Mouse (Mus musculus) urinary bladder, adult 2 months (tissue): ENCODE data around the gene Zan. TPM values are rescaled to one million over a fixed set of nuclear protein-coding genes. Genes with fewer than 3 reads are reported as not detected.
A peak's percentile ranks its signal among the peaks of the same experiment; 100 is the strongest.

ENCODE experiments used
- DNase-seq: peaks from one replicate; pipeline ENCODE4 v3.0.0; 2022; ENCODE audit warnings: low spot score
- polyA plus RNA-seq: library from polyadenylated mRNA; depleted of rRNA; stranded (reverse); fragments of >200 nt; gene quantifications from 2 replicates; pipeline ENCODE4 v1.2.3, GENCODE M21; 2012

Zan gene
- polyA plus RNA-seq, 1 experiment, result 0.11 TPM

DNA sequence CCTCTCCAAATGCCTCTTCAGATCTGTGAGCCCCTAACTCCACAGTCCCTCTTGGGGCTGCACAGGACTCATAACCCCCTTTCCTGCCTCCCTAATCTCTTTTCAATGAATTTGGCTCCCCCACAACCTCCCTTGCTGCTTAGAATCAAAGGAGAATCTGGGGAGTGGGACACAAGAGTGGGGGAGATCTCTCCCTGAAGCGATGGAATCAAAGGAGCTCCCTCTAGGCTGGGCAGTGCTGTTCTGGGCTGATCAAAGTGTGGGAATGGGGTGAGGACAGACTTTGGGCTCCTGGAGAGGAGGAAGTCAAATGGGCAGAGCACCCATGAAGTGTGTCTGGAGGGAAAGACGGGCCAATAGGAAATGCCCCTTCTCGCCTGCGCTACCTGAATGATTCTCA lies 125.5 kb downstream of the Zan start:
- no peak for DNase-seq

DNA sequence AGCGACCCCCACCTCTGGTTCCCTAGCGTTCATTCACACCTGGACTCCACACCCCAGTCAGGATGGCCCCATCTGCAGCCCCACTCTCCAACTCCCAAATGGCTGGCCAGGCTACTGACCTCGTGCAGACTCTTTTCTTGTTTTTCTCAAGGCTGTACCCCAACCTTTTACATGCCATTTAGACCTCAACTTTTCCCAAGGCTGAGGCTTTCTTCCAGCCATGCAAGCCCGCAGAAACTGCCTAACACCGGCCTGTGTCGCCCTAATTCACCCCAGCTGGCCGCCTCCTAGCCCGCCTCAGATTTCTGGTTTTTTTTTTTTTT lies 125.8 kb downstream of the Zan start:
- DNase-seq, result no peak

DNA sequence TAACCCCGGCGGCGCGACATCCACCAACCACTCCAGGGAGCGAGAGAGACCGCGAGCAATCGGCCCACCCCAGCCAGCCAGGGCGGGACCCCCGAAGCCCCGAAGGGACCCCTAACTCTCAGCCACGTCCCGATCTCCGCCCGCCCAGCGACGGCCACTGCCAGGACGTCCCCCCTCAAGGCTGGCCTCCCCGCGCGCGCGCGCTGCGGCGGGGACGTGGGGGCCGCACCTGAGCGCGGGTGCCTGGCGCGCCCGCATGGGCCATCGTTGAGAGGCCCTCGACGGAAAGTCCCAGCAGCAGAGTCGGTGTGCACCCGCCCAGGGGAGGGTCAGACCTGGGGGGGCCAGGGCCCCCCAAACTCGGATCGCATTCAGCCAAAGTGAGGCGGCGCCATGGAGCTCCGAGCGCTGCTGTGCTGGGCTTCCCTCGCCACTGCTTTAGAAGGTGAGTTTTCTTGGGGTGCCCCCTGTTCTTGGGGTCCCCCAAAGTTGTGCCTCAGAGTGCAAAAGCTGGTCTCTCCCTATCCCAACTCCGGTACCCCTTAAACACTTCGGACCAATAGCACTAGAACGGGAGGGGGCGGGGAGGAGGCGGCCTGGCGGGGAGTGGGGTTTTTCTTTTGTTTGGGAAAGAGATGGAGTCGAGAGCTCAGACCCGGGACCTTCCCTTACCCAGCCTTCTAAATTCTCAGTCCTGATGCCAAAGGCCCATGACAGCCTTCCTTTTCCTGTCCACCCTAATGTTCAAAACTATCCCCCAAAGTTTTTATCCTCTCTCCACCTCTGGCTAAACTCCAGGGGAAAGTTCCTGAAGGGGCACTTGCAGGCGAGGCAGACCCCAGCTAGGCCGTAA lies 126.4 kb downstream of the Zan start:
- no peak for DNase-seq

DNA sequence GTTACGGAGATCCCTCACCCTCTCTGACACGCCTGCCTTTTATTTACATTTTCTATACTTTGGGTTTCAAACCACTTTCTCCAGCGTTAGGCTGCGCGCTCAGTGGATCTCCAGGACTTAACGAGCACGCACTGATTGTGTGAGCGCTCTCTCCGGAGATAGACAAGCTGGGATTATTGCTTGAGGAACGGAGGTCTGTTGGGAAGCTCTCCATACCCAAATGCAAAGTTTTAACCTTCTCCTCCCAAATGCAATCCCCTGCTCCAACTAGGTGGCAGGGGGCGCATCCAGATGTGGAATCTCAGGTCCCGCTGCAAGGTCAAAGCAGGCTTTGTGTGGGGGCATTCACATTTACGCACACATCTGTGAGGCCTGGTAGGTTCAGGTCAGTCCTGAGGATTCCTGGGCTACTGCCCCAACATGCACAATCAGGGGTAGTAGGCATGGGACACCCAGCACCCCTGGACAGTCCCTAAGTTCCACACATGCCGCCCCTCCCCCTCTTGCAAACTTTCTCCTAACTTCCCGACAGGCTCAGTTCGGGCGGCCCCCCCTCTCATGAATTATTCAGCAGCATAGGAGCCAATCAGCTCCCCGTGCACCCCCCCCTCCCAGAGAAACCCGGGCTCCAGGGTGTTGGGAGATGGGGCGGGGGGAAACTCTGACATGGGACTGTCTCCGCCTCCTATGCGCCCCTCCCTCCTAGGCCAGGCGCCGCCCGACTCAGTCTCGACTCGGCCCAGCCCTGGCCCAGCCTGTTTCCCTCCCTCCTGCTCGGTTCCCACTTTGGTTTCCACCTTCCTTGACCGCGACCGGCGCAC lies 127.3 kb downstream of the Zan start, which contains the start of gene Ephb4:
Gene Ephb4 (plus strand): TSS at position 726 of the 821 bp plus-strand sequence.
- DNase-seq, result peak; percentile 76

DNA sequence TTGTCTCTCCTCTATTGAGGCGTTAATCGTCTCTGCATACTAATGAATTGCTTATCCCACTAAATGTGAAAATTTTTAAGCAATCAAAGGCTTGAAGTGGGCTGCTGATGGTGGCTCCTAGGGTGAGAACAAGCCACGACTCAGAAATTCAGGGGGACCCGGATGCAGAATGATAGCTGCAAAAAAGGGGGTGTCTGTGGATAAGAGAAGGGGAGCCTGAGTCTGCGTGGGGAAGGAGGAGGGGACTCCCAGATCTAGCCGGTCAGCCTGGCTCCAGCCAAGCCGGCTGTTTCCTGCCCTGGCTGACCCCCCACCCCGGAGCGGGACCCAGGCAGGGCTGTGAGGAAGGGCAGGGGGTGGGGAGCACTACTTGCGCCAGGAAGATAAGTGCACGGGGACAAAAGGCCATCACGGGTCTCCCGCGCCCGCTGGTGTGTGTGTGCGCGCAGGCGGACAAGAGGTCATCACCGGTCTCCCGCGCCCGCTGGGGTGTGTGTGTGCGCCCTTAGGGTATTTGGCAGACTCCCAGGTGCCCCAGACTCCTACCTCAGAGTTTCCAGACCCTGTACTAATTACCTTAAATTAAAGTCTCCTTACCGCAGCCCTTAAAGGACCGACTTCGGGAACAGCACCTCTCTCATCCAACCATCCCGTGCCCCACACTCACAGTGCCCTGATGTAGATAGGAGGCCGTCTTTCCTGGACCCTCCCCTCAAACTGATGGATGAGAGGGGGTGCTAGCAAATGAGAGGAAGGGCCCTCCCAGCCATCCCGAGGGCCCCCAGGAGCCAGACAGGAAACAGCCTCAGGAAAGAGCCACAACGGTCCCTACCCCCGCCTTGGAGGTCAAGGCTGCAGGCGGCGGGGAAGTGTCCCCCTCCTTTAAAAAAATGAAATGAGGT lies 128.1 kb downstream of the Zan start:
- no peak for DNase-seq

DNA sequence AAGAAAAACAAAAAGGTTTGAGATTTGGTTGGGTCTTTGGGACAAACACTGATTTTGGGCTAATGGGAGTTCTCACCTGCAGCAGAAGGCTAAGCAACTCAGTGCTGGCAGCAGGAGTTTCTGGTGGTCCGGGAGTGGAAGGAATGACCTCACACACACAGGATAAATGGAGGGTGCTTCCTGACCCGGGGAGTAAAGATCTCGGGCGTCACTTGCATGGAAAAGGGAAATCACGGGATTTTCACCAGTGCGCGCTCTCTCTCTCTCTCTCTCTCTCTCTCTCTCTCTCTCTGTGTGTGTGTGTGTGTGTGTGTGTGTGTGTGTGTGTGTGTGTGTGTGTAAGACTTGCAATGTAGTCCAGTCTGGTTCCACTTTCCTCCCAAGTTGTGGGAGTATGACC lies 129.0 kb downstream of the Zan start:
- no peak for DNase-seq

DNA sequence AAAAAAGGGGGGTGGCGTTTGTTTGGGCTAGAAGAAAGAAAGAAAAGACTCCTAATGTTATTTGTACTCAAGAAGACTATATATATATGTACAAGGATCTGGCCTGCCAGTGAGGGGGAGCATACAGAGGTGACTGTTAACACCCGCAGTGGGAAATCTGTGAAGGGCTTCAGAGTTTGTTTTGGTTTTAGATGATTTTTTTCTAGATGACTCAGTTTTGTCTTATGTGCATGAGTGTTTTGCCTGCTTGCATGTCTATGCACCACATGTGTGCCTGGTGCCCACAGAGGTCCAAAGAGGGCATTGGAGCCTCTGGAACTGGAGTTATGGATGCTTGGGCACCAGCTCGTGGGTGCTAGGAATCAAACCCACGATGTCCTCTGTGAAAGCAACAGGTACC lies 129.9 kb downstream of the Zan start:
- no peak for DNase-seq

DNA sequence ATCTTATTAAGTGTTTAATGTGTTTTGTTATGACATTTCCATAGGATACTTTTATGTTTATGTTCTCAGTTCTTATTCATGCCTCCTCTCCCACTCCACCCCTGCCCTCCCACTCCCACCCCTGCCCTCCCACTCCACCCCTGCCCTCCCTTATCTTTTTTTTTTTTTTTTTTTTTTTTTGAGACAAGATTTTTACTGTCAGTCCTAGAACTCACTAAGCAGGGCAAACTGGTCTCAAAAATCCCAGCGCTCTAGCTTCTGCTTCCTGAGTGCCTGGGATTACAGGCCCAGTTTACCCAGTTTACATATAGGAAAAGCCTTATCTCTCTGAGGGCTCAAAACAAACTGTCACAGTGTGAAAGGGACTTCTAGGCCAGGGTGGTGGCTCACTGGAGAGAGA lies 130.5 kb downstream of the Zan start:
- no peak for DNase-seq

DNA sequence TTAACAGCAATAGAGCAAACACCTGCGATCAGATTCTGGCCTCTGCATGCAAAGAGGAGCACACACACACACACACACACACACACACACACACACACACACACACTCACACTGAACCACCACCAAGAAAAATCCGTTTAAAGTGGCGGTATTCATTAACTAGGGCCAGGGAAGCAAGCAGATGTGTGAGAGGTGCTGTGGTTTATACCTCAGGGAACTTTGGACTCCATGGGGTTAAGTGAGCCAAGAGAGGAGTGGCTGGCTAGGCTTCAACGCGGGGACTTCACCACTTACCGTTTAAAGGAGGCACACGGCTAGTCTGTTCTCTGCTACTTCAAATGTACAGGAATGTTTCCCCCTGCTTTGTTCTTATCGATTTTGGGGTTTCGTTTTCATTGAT lies 131.0 kb downstream of the Zan start:
- no peak for DNase-seq

DNA sequence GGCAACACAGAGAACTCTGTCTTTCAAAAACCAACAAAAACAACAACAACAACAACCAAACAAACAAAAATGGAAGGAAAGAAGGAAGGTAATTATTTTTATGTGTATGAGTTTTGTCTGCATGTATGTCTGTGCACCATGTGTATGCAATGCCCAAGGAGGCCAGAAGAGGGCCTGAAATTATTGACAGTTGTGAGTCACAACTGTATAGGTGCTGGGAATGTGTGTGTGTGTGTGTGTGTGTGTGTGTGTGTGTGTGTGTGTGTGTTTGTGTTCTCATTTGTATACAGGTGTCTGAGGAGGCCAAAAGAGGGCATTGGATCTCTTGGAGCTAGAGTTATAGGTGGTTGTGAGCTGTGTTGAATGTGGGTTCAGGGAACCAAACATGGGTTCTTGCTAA lies 133.0 kb downstream of the Zan start:
- DNase-seq, result no peak

DNA sequence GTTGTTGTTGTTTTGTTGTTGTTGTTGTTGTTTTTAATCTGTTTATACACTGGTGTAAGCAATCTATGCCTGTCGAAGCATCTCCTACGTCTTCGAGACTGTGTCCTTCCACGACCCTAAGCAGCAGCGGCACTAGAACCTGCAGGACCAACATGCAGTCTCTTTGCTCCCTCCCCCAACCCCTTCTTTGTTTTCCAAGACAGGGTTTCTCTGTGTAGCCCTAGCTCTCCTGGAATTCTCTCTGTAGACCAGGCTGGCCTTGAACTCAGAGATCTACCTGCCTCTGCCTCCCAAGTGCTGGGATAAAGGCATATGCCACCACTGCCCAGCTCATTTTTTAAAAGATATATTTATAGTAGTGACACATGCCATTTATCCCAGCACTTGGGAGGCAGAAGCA lies 133.5 kb downstream of the Zan start:
- no peak for DNase-seq

DNA sequence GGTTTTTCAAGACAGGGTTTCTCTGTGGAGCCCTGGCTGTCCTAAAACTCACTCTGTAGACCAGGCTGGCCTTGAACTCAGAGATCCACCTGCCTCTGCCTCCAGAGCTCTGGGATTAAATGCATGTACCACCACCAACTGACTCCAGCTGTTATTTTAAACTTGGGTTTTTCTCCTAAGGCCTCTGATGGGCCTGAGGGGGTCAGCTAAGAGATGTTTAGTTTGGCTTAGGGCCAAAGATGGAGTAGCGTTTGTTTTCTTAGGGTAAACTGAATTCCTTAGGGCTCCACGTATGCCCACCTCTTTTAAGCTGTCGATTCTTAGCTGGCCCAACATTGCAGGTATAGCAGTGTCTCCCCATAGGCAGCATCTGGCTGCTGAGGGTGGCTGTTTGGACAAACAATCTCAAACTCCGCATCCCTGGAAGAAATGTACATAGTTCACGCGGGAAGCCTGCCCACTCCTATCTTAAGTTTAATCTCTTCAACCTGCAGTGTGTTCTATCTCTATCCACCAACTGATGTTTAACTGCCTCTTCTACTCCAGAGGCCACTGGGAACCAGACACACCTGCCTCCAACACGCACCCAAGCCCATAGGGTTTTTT lies 134.4 kb downstream of the Zan start:
- no peak for DNase-seq

DNA sequence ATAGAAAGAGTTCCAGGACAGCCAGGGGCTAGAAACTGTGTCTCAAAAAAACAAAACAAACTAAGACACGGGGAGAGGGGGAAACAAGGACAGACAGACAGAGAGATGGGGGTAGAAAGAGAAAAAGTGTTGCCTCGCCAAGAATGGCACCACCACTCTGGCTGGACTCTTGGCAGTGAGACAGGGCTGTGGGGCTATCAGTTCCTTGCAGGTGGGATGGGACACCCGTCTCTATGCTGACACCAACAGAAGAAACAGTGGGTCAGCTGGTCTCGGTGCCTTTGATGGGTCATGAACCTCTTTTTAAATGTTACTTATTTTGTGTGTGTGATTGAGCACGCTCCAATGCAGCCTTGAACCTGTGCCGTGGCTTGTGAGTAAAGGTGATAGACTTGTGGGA lies 136.6 kb downstream of the Zan start:
- DNase-seq, result no peak

DNA sequence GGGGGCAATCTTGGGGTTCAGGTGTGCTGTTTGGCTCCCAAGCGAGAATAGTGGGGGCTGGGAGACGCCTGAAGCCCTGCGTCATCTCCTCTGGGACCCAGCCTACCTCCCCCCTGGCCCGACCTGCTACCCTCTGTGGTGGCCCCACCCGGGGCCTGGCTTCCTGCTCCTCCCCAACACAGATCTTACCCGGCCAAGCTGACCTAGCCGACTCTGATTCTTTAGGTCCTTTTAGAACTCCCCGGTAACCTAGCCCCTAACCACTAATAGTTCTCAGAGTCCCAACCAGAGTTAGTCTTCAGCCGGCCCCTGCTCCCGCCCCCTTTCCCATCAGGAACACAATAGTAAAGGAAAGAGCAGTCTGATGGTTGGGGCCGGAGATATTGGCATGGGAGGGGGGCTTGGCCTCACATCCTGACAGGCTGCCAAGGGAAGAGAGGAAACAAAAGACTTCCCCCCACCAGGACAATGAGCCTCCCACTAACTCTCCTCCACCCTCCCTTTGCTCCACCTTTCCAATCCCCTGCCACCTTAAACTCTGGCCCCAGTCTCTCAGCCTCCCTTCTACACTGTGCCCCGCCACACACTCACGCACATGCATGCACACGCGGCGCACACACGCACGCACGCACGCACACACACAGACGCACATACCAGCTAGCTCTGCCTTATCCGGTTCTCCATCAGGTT lies 137.4 kb downstream of the Zan start:
- DNase-seq, result no peak

DNA sequence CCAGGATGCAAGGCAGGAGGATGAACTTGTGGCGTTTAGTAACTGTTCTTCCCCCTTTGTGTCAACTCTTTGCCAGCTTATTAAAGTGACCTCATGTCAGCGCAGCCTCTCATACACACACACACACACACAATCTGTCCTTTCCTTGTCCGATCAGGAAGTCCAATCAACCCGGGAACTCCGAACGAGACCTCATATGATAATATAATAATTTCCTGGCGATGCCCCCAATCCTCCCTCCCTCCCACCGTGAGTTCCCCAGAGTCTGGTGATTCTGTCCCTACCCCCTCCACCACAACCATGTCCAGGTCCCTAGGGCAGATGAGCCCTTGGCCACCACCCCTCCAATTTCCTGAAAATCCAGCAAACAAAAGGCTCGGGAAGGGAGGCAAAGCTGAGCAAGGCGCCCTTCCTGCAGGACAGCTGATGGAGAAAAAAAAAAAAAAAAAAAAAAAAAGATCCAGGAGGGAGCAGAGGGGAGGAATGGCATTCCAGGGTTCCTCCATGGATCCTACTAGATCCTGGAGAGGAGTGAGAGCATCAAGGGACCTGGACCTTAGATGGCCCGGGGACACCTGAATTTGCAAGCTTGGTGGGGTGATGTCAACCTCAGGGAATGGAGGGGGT lies 138.1 kb downstream of the Zan start:
- no peak for DNase-seq

DNA sequence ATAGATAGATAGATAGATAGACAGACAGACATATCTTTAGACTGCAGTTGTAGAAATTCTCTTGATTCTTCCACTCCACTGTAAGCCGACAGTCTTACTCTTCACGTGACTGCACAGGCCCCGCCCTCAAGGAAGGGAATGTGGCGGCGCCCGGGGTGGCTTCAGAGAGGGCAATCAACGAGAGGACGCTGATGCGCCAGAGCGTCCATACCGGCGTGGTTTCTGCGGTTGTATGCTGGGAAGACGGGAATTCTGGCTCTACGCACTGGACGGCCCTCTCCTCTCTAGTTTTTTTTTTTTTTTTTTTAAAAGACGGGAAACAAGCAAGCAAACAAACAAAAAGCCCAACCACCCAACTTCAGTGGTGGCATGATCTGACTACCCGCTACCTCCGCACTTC lies 138.6 kb downstream of the Zan start:
- DNase-seq, result peak; percentile 67

DNA sequence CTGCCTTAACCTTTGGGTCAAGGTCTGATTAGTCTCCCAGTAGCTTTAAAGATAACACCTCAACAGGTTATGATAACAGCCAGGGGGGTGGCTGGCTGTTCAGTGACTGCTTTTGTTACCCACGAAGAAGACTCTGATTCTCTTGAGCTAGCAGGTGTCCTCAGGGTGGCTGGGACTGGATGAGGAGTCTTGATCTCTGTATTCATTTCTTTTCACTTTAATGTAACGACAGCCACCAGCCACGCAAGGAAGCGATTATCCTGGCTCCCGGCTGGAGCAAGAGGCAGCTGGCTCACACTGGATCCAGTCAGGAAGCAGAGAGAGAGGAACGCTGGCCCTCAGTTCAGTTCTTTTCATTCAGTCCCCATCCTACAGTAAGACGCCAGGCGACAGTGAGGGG lies 139.7 kb downstream of the Zan start:
- no peak for DNase-seq

DNA sequence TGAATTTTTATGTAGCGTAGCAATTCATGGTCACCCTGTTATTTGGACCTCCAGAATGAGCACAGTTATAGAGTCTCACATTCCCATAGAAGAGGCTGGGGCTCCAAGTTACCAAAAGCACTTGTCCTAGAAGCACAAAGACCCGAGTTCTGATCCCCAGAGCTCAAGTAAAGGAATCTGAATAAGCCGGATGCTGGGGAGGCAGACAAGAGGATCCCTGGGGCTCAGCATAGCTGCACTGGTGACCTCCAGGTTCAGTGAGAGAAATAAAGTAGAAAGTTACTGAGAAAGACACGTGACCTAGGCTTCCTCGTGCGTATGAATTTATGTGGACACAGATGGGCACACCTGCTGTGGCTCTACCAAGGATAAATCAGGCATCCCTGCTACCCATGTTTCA lies 141.8 kb downstream of the Zan start:
- DNase-seq, result no peak

DNA sequence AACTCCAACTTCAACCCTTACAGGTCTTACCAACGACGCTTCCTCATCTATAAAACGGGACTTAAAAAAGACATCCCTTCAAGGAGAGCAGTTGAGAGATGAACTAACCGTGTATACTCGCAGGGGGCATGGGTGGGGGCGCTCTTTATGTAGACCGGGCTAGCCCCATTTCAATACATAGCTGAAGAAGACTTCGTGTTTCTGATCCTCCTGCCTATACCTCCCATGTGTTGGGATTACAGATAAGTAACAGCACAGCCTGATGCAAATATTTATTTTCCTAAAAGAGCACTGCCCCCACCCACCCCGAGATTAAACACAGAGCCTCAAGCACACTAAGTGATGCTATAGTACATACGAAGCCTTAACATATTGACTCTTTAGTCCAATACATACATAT lies 142.5 kb downstream of the Zan start:
- DNase-seq, result no peak

DNA sequence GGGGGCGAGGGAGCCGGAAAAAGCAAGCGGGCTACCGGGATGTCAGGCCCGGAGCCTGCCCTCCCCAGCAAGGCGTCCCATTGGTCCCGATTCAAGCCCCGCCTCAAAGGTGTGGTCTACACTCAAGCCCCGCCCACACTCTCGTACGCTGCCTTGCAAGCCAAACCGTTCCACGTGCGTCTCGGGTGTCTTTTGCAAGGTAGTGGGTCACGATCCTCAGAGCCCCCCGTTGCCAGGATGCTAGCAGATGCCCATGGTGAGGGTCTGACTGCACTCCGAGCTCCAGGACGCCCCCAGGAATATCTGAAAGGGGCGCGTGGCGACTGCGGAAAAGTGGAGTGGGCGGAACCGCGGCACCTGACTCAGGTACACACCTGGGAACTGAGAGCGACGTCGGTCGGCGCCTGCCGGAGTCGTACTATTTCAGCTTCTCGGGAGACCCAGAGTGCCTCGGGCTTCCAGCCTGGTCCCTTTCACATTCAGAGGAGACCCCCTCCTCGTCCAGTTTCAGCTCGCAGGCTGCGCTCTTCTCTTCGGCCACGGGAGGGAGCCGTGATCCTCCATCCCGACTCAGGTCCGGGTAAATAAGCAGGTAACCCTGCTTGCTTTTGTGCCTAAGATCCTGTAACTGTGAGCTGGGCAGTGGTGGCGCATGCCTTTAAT lies 143.2 kb downstream of the Zan start, which contains the start of gene Slc12a9:
Gene Slc12a9 (minus strand): TSS at position 86 of the 663 bp plus-strand sequence.
- peak; percentile 80 for DNase-seq
